Mouse (Mus musculus): Measurements from ENCODE around the gene Flnb. TPM values are rescaled to one million over a fixed set of nuclear protein-coding genes. Genes with fewer than 3 reads are reported as not detected.

The Flnb gene
- 10 to 100 TPM; 31.6 to 32.7 TPM for total RNA-seq (2023)

GRCm38 (mm10) chr14:7817770-7818462 is at the start of gene Flnb:
Gene Flnb, plus strand, starts transcription at chr14:7817957.

GRCm38 (mm10) chr14:7791532-7792159 is 26.1 kb upstream of the Flnb start, which contains the start of gene Gm26661:
Gene Gm26661, plus strand, starts transcription at chr14:7791587.

GRCm38 (mm10) chr14:7957049-7957448 is 139.3 kb downstream of the Flnb start, which contains the start of gene Gm45521:
Gene Gm45521, plus strand, starts transcription at chr14:7957288.

GRCm38 (mm10) chr14:7994271-7994767 is 176.6 kb downstream of the Flnb start, which contains the start of gene Dnase1l3:
Gene Dnase1l3, minus strand, starts transcription at chr14:7994573.

Other genes starting within 250 kb of the Flnb start
- gene Gm3558, start 249.4 kb upstream of the Flnb start, total RNA-seq (2023), result 1 to 10 TPM; 1.7 to 2.1 TPM
- gene Gm10338, start 222.4 kb upstream of the Flnb start, total RNA-seq (2023), result not detected
- not detected for gene Gm10128, start 174.0 kb upstream of the Flnb start, total RNA-seq (2023)
- not detected for gene Gm26661, start 26.4 kb upstream of the Flnb start, total RNA-seq (2023)
- not detected for gene Gm45521, start 139.3 kb downstream of the Flnb start, total RNA-seq (2023)
- gene Dnase1l3, start 176.6 kb downstream of the Flnb start, total RNA-seq (2023), result 1 to 10 TPM in 1 of 2 experiments, under 1 TPM in 1; 0.86 to 2.1 TPM
- 10 to 100 TPM; 12.2 to 14.4 TPM for gene Abhd6, start 184.9 kb downstream of the Flnb start, total RNA-seq (2023)

Measured in T-cell, adult 66 days (primary cell).